Mouse (Mus musculus): ENCODE data around the gene Cpsf4. TPM values are rescaled to one million over a fixed set of nuclear protein-coding genes. Genes with fewer than 3 reads are reported as not detected.
A peak's percentile ranks its signal among the peaks of the same experiment; 100 is the strongest.
"Not testable (repeated sequence)": the region's sequence is repeated elsewhere in the genome, so short reads cannot be mapped to it uniquely, and the experiment has no call there.

The Cpsf4 gene
- total RNA-seq, 2 experiments from 2014 or later = 24.0 to 24.2 TPM

- intact Hi-C loops (cut with DNase I) = no loop called here
- DNase-seq (ENCODE audit: low spot score in 2 of 2) = no peak
These were observed 2.3 kb upstream of the Cpsf4 start for GRCm38 (mm10) chr5:145164710-145165109.

GRCm38 (mm10) chr5:145165184-145165583 is 1.8 kb upstream of the Cpsf4 start:
- intact Hi-C loops (cut with DNase I) = no loop called here
- no peak for DNase-seq (ENCODE audit: low spot score in 2 of 2)

GRCm38 (mm10) chr5:145167306-145167661 is 271 bp downstream of the Cpsf4 start:
- DNase-seq (ENCODE audit: low spot score in 2 of 2) = no peak
- intact Hi-C loops (cut with DNase I) = no loop called here

- intact Hi-C loops (cut with DNase I) = no loop called here
- DNase-seq (ENCODE audit: low spot score in 2 of 2) = no peak
These were observed 11.5 kb downstream of the Cpsf4 start for GRCm38 (mm10) chr5:145178461-145178980.

GRCm38 (mm10) chr5:145185244-145185643 is 18.2 kb downstream of the Cpsf4 start:
- intact Hi-C loops (cut with DNase I) = no loop called here
- DNase-seq (ENCODE audit: low spot score in 2 of 2) = no peak

DNA sequence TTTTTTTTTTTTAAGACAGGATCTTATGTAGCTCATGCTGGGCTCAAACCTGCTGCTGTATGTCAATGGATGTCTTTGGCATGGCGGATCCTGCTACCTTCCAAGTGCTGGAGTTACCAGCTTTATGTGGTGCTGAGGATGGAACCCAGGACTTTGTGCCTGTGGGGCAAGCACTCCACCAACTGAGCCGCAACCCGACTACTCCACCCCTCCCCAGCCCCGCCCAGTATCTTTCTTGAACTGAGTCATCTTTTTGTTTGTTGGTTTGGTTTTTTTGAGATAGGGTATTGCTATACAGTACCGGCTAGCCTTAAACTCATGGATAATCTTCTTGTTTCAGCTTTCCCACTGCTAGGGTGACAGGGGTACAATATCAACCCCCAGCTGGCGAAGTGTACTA is 22.4 kb downstream of the Cpsf4 start:
- no peak for DNase-seq (ENCODE audit: low spot score in 2 of 2)
- intact Hi-C loops (cut with DNase I) = no loop called here

- intact Hi-C loops (cut with DNase I) = no loop called here
- no peak for DNase-seq (ENCODE audit: low spot score in 2 of 2)
These were observed 23.4 kb downstream of the Cpsf4 start for GRCm38 (mm10) chr5:145190373-145190772.

- intact Hi-C loops (cut with DNase I) = no loop called here
- peak; percentile 90 to 93 for DNase-seq (ENCODE audit: low spot score in 2 of 2)
These were observed 24.1 kb downstream of the Cpsf4 start for GRCm38 (mm10) chr5:145190875-145191798.

DNA sequence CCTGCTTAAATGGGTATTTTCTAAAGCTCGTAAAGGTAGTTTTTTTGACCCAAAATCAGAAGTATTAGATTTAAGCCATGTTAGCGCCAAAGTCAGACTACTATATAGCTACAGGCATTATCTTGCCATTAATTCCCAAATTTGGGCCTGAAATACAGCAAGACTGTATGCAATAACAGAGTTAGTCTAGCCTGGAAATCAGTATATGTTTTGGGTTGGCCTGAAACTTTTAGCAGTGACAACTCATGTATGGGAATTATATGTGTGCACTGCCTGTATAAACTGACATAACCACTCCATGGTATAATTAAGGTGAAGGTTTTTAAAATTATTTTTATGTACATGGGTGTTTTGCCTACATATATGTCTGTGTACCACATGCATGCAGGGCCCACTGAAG is 24.9 kb downstream of the Cpsf4 start, which contains the start of gene Atp5j2:
Atp5j2 (minus strand) TSS at position 101 of the 400 bp plus-strand sequence.
- intact Hi-C loops (cut with DNase I) = no loop called here
- DNase-seq (ENCODE audit: low spot score in 2 of 2) = no peak

DNA sequence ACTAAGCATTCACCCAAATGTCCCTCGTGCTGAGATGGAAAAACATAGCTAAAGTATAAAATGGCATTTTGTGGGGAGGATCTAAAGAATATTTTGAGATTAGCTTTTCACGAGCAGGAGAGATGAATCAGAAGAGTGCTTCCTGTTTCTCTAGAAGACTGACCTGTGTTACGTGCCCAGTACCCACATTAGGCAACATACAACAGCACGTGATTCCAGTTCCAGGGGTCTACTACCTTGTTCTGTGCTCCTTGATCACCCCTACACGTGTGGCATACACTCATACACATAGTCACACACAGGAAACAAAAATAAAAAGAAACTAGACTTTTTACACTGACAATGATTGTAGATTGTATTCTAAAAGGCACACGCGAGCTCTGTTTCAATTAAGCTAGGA is 33.4 kb downstream of the Cpsf4 start:
- DNase-seq (ENCODE audit: low spot score in 2 of 2) = no peak
- intact Hi-C loops (cut with DNase I) = no loop called here

GRCm38 (mm10) chr5:145201321-145201991 is 34.4 kb downstream of the Cpsf4 start, which contains the start of gene Zkscan14:
Gene Zkscan14 (minus strand): TSS chr5:145201868.
- DNase-seq (ENCODE audit: low spot score in 2 of 2) = peak; percentile 77 to 78
- intact Hi-C loops (cut with DNase I) = no loop called here

DNA sequence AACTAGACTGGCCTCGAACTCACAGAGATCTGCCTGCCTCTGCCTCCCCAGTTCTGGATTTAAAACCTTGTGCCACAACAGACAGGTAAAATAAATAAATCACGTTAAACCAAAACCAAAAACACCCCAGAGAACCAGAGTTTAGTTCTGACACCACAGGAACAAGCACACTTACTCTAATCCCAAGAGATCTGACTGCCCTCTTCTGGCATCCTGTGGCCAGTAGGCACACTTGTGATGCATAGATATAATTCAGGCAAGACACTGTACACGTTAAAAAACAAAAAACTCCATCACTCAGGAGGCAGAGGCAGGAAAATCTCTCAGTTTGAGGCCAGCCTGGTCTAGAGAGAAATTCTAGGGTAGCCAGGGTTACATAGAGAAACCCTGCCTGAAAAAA is 35.4 kb downstream of the Cpsf4 start:
- intact Hi-C loops (cut with DNase I) = no loop called here
- DNase-seq (ENCODE audit: low spot score in 2 of 2) = no peak

DNA sequence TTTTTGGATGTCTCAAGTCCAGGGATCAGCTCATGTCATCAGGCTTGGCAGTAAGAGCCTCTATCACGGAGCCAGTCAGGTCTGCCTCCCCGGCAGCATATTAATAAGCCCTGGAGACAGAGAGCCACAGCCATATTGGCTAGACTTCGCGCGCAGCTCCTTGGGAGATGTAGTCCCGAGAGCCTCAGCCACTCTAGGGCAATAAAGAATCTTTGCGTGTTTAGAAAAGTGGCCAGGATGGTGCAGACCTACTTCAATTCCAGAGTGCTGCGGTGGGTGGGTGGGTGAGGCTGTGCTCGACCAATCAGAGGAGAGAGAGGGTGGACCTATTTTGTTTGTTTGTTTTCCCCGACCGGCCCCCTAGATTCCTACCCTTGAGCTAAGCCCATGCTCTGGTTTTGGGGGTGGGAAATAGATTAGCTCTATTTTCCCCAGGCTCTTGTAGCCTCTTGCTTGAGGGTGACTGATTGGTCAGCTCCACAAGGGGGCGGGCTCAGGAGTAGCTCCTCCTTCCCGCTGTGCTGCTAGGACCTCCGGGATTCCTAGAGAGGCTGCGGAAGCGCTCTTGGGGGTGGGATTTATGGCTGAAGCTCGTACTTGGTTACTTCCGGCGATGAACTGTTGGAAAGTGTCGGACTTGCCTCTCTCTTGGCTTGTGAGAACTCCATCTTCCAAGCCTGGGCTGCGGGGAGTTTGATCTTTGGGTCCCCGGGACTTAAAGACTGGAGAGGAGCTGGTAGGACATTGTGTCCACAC is 37.1 kb downstream of the Cpsf4 start, which contains the start of gene Zkscan5:
Zkscan5 (plus strand) TSS at position 627 of the 756 bp plus-strand sequence.
- intact Hi-C loops (cut with DNase I) = loop anchor here (2.0 kb wide), 1 partner anchor 27 kb away; the partner anchor contains the start of gene Zfp655
- DNase-seq (ENCODE audit: low spot score in 2 of 2) = peak; percentile 98 to 99

DNA sequence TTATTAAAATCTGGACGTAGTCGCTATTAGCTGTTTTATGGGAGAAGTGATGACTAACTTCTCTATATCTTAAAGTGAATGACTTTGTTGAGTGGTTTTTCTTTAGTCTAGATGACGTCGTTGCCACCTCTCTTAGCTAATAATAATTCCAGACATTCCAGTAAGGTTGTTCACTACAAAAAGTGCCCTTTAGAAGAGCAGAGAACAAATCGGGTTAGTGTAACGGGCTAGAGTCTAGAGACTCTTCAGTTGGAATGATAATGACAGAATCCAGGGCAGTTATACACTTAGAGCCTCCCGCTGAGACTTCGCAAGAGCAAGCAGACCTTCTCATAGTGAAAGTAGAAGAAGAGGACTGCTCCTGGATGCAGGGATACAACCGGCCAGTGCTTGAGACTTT is 38.0 kb downstream of the Cpsf4 start:
- intact Hi-C loops (cut with DNase I) = loop anchor here (2.0 kb wide), 1 partner anchor 26 kb away; the partner anchor contains the start of gene Zfp655
- DNase-seq (ENCODE audit: low spot score in 2 of 2) = no peak

DNA sequence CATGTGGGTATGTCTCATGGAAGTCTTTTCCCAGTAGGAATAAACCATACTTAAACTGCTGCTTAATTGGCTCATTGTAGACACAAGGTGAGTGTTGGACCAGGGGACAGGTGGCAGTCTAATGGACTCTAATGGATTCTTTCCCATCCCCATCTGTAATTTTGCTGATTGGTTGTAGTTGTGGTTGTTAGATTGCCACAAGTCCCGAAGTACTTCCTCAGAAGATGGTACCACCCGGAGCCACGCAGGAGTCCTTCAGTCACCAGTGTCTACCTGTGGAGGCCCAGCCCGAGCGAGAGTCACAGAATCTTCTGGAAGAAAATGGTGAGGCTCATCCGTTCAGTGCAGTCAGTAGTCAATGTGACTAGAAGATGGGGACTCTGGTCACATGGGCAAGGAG is 40.4 kb downstream of the Cpsf4 start:
- DNase-seq (ENCODE audit: low spot score in 2 of 2) = no peak
- intact Hi-C loops (cut with DNase I) = no loop called here

- no peak for DNase-seq (ENCODE audit: low spot score in 2 of 2)
- intact Hi-C loops (cut with DNase I) = no loop called here
These were observed 40.9 kb downstream of the Cpsf4 start for GRCm38 (mm10) chr5:145207954-145208353.

GRCm38 (mm10) chr5:145208391-145208790 is 41.4 kb downstream of the Cpsf4 start:
- intact Hi-C loops (cut with DNase I) = not testable (repeated sequence)

GRCm38 (mm10) chr5:145211340-145211739 is 44.3 kb downstream of the Cpsf4 start:
- intact Hi-C loops (cut with DNase I) = no loop called here
- DNase-seq (ENCODE audit: low spot score in 2 of 2) = no peak

More at GRCm38 (mm10) chr5:145208391-145208790, 41.4 kb downstream of the Cpsf4 start:
- DNase-seq (ENCODE audit: low spot score in 2 of 2) = not testable (repeated sequence)

GRCm38 (mm10) chr5:145212216-145212615 is 45.2 kb downstream of the Cpsf4 start:
- no peak for DNase-seq (ENCODE audit: low spot score in 2 of 2)
- intact Hi-C loops (cut with DNase I) = no loop called here
